Mouse (Mus musculus): ENCODE results near the gene Gm20498.

The Gm20498 gene

GRCm38 (mm10) chr12:81332875-81333421 is 199.8 kb downstream of the Gm20498 start, which contains the start of gene Slc8a3:
Gene Slc8a3, minus strand, starts transcription at chr12:81333180.
- ATAC-seq (ENCODE audit: low TSS enrichment): peak; percentile 70

- ATAC-seq (ENCODE audit: low TSS enrichment): peak; percentile 44
Measured at GRCm38 (mm10) chr12:81331937-81332874, 200.5 kb downstream of the Gm20498 start.

- no peak for ATAC-seq (ENCODE audit: low TSS enrichment)
Measured at GRCm38 (mm10) chr12:81331046-81331638, 201.6 kb downstream of the Gm20498 start.

- ATAC-seq (ENCODE audit: low TSS enrichment): no peak
Measured at GRCm38 (mm10) chr12:81324991-81325390, 207.7 kb downstream of the Gm20498 start.

GRCm38 (mm10) chr12:81324116-81324515 is 208.6 kb downstream of the Gm20498 start:
- ATAC-seq (ENCODE audit: low TSS enrichment): peak; percentile 94

GRCm38 (mm10) chr12:81321021-81321420 is 211.7 kb downstream of the Gm20498 start:
- ATAC-seq (ENCODE audit: low TSS enrichment): no peak

GRCm38 (mm10) chr12:81317811-81318210 is 214.9 kb downstream of the Gm20498 start:
- no peak for ATAC-seq (ENCODE audit: low TSS enrichment)

GRCm38 (mm10) chr12:81315953-81316352 is 216.8 kb downstream of the Gm20498 start:
- ATAC-seq (ENCODE audit: low TSS enrichment): peak; percentile 31; the same call in 1 of the 2 replicates
